Mouse (Mus musculus) lung, postnatal 0 days (tissue): Measurements from ENCODE around the gene Trmt10a. TPM values are rescaled to one million over a fixed set of nuclear protein-coding genes. Genes with fewer than 3 reads are reported as not detected.

Source experiments
- ATAC-seq: fragments of 200-750 bp; cut with Nextera tagmentation; 2 replicates; pipeline ENCODE4 v1.8.0; 2017; ENCODE audit warnings: moderate library complexity
- DNase-seq: peaks from one replicate; pipeline ENCODE4 v3.0.0-alpha.2; 2016; ENCODE audit warnings: low spot score
- H3K27ac ChIP-seq: fragments of 300-500 bp; sonication (generic); 2 replicates; pipeline ENCODE4 v1.5.1; 2014; ENCODE audit warnings: antibody characterized with exemption, mild to moderate bottlenecking, low read length, mixed read lengths
- H3K27me3 ChIP-seq: fragments of 300-500 bp; sonication (generic); replicated peaks from 2 replicates; pipeline ENCODE4 v1.6.1; 2014; ENCODE audit warnings: low read length, mixed read lengths; ENCODE audit not compliant: insufficient read depth
- H3K36me3 ChIP-seq: fragments of 300-500 bp; sonication (generic); 2 replicates; pipeline ENCODE4 v1.6.1; 2014; ENCODE audit warnings: low read length, mixed read lengths; ENCODE audit not compliant: insufficient read depth
- H3K4me1 ChIP-seq: fragments of 300-500 bp; sonication (generic); 2 replicates; pipeline ENCODE4 v1.6.1; 2014; ENCODE audit warnings: antibody characterized with exemption, low read depth, low read length, mixed read lengths; ENCODE audit not compliant: insufficient read depth
- H3K4me2 ChIP-seq: fragments of 300-500 bp; sonication (generic); replicated peaks from 2 replicates; pipeline ENCODE4 v1.6.1; 2014; ENCODE audit warnings: low read depth, mild to moderate bottlenecking, low read length, moderate library complexity, mixed read lengths
- H3K4me3 ChIP-seq: fragments of 300-500 bp; sonication (generic); 2 replicates; pipeline ENCODE4 v1.5.1; 2014; ENCODE audit warnings: low read depth, low read length
- H3K9ac ChIP-seq: fragments of 300-500 bp; sonication (generic); replicated peaks from 2 replicates; pipeline ENCODE4 v1.6.1; 2014; ENCODE audit warnings: low read depth, mild to moderate bottlenecking
- H3K9me3 ChIP-seq: fragments of 300-500 bp; sonication (generic); 2 replicates; pipeline ENCODE4 v1.6.1; 2016; ENCODE audit warnings: low read length, mixed read lengths
- CTCF ChIP-seq: IDR thresholded peaks from 2 replicates; pipeline ENCODE4 v1.5.1; 2016; ENCODE audit warnings: antibody characterized with exemption, mild to moderate bottlenecking
- EP300 ChIP-seq: IDR thresholded peaks from 2 replicates; pipeline ENCODE4 v1.6.1; 2016; ENCODE audit warnings: antibody characterized with exemption, mild to moderate bottlenecking, control low read depth
- WGBS: fragments of 180-500 bp; shearing (Covaris S2); extraction: QIAGEN DNeasy Blood & Tissue Kit; methylation state at CpG from one replicate; pipeline ENCODE4 v1.1.7; 2014; 5-methylcytosine and 5-hydroxymethylcytosine counted together
- polyA plus RNA-seq: library from polyadenylated mRNA; unstranded; fragments of >200 nt; fragmentation: Nextera tagmentation; extraction: Ambion mirVana; gene quantifications from 2 replicates; pipeline ENCODE4 v1.2.1, GENCODE M21; 2015

Trmt10a gene
- polyA plus RNA-seq, 1 experiment from 2014 or later, result 6.4 TPM

- Histone ChIP-seq H3K36me3 (no peaks in the 10 kb centered on the region), H3K9ac (0 out of 2 replicates have a peak overlapping the region, but pooled peaks have one; percentile 19)
- WGBS, result 37% methylated on average over 4 of the region's 4 CpGs
These were observed 1.1 kb upstream of the Trmt10a start for GRCm38 (mm10) chr3:138142052-138142732.

DNA sequence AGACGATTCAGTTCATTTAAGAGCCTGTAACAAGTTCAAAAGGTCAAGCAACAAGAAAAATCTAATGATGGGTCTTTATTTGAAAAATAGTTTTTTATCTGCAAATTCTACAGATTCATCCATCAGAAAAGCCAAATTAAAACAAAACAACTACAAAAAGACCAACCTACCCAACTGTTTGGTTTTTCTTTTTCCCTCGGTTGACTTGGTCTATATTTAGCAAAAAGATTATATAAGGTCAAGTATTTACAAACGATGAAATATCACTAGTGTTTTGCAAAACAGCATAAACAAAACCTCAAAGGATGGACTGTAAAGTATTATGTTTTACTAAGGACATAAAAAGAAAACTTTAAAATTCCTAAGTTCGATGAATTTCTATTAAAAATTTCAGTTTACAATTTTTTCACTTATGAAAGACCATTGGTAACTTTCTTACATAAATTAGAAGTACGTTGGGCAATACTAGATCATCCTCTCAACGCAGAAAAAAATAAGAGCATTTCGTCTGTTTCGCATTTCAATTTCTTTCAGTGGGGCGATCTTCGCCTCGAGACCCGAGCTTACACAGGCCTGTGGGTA lies 424 bp upstream of the Trmt10a start:
- Histone ChIP-seq H3K4me2 (peak overlapping the region; percentile 67), H3K4me3 (peak overlapping the region; percentile 71), H3K27ac (peak overlapping the region; percentile 97), H3K36me3 (no peaks in the 10 kb centered on the region), H3K4me1 (peaks cover 4% of the 10 kb centered on the region; the same call in 1 of the 2 replicates), H3K27me3 (no peaks in the 10 kb centered on the region), H3K9ac (0 out of 2 replicates have a peak overlapping the region, but pooled peaks have one; percentile 45), H3K9me3 (no peaks in the 10 kb centered on the region)
- WGBS, result 3% methylated on average over 12 of the region's 12 CpGs
- DNase-seq (peak; percentile 33), ATAC-seq (no peak)
- no peak; the same call in 1 of the 2 replicates for TF ChIP-seq EP300
- no peak for TF ChIP-seq CTCF

More at GRCm38 (mm10) chr3:138142052-138142732, 1.1 kb upstream of the Trmt10a start:
- H3K27me3 ChIP-seq, result no peaks in the 10 kb centered on the region
- TF ChIP-seq CTCF (no peak), EP300 (no peak)
- DNase-seq, result no peak
- no peak overlapping the region for H3K4me3 ChIP-seq
- ATAC-seq, result no peak
- H3K4me1 ChIP-seq, result peaks cover 4% of the 10 kb centered on the region; the same call in 1 of the 2 replicates
- H3K4me2 ChIP-seq, result peak overlapping the region; percentile 67; the same call in 1 of the 2 replicates
- H3K27ac ChIP-seq, result peak overlapping the region; percentile 21; the same call in 1 of the 2 replicates
- H3K9me3 ChIP-seq, result no peaks in the 10 kb centered on the region

- peak; percentile 56 for DNase-seq
- Histone ChIP-seq H3K4me1 (peaks cover 4% of the 10 kb centered on the region; the same call in 1 of the 2 replicates), H3K9me3 (no peaks in the 10 kb centered on the region), H3K36me3 (no peaks in the 10 kb centered on the region), H3K9ac (peak overlapping the region; percentile 50), H3K27me3 (no peaks in the 10 kb centered on the region), H3K4me3 (peak overlapping the region; percentile 71), H3K4me2 (peak overlapping the region; percentile 67), H3K27ac (peak overlapping the region; percentile 97)
- under 1% methylated on average over 18 of the region's 18 CpGs for WGBS
- ATAC-seq, result no peak
- no peak for TF ChIP-seq EP300
- no peak for TF ChIP-seq CTCF
These were observed 903 bp downstream of the Trmt10a start for GRCm38 (mm10) chr3:138144060-138144641.

DNA sequence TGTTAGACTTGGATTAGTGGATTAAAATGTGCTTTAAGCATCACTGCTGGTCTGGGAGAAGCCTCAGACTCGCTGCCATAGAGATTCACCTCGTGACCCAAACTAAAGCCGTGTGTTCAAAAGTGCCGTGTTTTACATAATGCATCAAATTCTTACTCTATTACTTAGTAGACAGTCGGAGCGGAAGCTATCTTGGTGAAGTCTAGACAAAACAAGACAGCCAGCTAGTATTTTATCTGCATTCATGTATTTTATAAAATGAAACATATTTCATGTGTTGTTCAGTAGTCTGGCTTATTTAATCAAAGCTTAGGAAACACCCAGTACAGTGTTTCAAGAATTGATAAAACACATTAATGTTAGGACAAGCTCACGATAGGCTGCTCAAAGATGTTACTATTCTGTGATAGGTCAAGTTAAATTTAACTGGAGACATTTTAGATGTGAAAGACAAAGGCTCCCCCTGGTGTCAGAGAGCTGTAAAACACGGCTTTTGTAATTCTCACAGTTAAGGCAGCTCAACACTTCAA lies 1.5 kb downstream of the Trmt10a start, which contains the start of gene Mttp:
TSS of gene Mttp (minus strand) at position 327 of the 530 bp plus-strand sequence.
- no peaks in the 10 kb centered on the region for H3K36me3 ChIP-seq
- H3K9me3 ChIP-seq, result no peaks in the 10 kb centered on the region
- TF ChIP-seq EP300 (peak; percentile 46; the same call in 1 of the 2 replicates), CTCF (peak; percentile 80)
- 1% methylated on average over 8 of the region's 8 CpGs for WGBS
- peaks cover 4% of the 10 kb centered on the region; the same call in 1 of the 2 replicates for H3K4me1 ChIP-seq
- DNase-seq (peak; percentile 92), ATAC-seq (0 out of 2 replicates have a peak, but pooled peaks have one; percentile 3)
- H3K4me3 ChIP-seq, result peak within 1 kb of the TSS; percentile 71
- H3K27ac ChIP-seq, result peak within 1 kb of the TSS; percentile 97
- peak within 1 kb of the TSS; percentile 50 for H3K9ac ChIP-seq
- H3K27me3 ChIP-seq, result no peaks in the 10 kb centered on the region
- H3K4me2 ChIP-seq, result peak within 1 kb of the TSS; percentile 67

DNA sequence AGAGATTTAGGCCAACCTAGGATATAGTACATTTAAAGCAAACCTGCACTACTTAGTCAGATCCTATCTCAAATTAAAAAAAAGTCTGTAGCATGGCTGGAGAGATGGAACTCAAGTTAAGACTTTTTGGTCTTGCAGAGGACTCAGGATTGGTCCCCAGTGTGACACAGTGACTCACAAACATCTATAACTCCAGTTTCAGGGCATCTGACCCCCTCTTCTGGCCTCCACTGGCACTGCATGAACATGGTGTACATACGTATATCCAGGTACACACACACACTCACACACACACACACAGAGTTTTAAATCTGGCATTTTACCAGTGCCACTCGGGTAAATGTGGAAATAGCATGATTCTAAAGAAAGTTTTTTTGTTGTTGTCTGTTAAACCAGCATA lies 5.6 kb downstream of the Trmt10a start:
- TF ChIP-seq EP300 (no peak), CTCF (no peak)
- 92% methylated on average over 2 of the region's 2 CpGs for WGBS

GRCm38 (mm10) chr3:138155062-138155461 lies 11.8 kb downstream of the Trmt10a start:
- ATAC-seq, result no peak
- TF ChIP-seq EP300, result no peak
- TF ChIP-seq CTCF, result no peak
- Histone ChIP-seq H3K9ac (no peak overlapping the region), H3K36me3 (0 out of 2 replicates have a peak, but pooled peaks cover 3% of the 10 kb centered on the region), H3K27me3 (no peaks in the 10 kb centered on the region), H3K9me3 (no peaks in the 10 kb centered on the region), H3K4me1 (no peaks in the 10 kb centered on the region), H3K27ac (no peak overlapping the region), H3K4me2 (no peak overlapping the region), H3K4me3 (no peak overlapping the region)
- WGBS, result 88% methylated on average over 4 of the region's 4 CpGs
- DNase-seq, result no peak

More for the DNA sequence above, 5.6 kb downstream of the Trmt10a start:
- ATAC-seq (no peak), DNase-seq (no peak)
- no peak overlapping the region for H3K27ac ChIP-seq
- no peak overlapping the region for H3K9ac ChIP-seq
- 0 out of 2 replicates have a peak, but pooled peaks cover 3% of the 10 kb centered on the region for H3K36me3 ChIP-seq
- no peak overlapping the region for H3K4me2 ChIP-seq
- H3K4me1 ChIP-seq, result no peaks in the 10 kb centered on the region
- H3K9me3 ChIP-seq, result no peaks in the 10 kb centered on the region
- no peak overlapping the region for H3K4me3 ChIP-seq
- no peaks in the 10 kb centered on the region for H3K27me3 ChIP-seq
